Mouse (Mus musculus) MEL (cell line): ENCODE results near the gene Trex1. TPM values are rescaled to one million over a fixed set of nuclear protein-coding genes. Genes with fewer than 3 reads are reported as not detected.
A peak's percentile ranks its signal among the peaks of the same experiment; 100 is the strongest.

Experiments used
- DNase-seq: peaks from one replicate; pipeline ENCODE4 v3.0.0; 2011; ENCODE audit warnings: low read depth, low spot score
- H3K27ac ChIP-seq: 2 replicates; pipeline ENCODE4 v1.5.1; 2012; ENCODE audit warnings: low read depth, mild to moderate bottlenecking, control low read depth, low read length, moderate library complexity; ENCODE audit not compliant: control insufficient read depth
- H3K27me3 ChIP-seq, 2 experiments: fragments of 150-350 bp in 1 of 2; sonication (generic) in 1 of 2; 2 replicates each; pipeline ENCODE4 v1.6.1; 2012; ENCODE audit warnings: low read length in 2 of 2, mild to moderate bottlenecking in 2 of 2, improper control_type of control experiment in 1 of 2, moderate library complexity in 1 of 2; ENCODE audit not compliant: insufficient read depth in 2 of 2, control insufficient read depth in 1 of 2
- H3K36me3 ChIP-seq, 2 experiments: 2 replicates each; pipeline ENCODE4 v1.6.1; 2012 to 2014; ENCODE audit warnings: low read length in 2 of 2, improper control_type of control experiment in 1 of 2, inconsistent platforms in 1 of 2, mild to moderate bottlenecking in 1 of 2; ENCODE audit not compliant: insufficient read depth in 2 of 2, control insufficient read depth in 1 of 2
- H3K4me1 ChIP-seq, 2 experiments: fragments of 150-350 bp in 1 of 2; sonication (generic) in 1 of 2; 2 replicates each; pipeline ENCODE4 v1.6.1; 2012; ENCODE audit warnings: low read length in 2 of 2, improper control_type of control experiment in 1 of 2, mild to moderate bottlenecking in 1 of 2; ENCODE audit not compliant: insufficient read depth in 2 of 2, control insufficient read depth in 1 of 2
- H3K4me3 ChIP-seq, 2 experiments: fragments of 150-350 bp in 1 of 2; sonication (generic) in 1 of 2; 2 replicates each; pipeline ENCODE4 v1.5.1; 2012; ENCODE audit warnings: low read depth in 2 of 2, low read length in 2 of 2, mild to moderate bottlenecking in 2 of 2, moderate library complexity in 2 of 2, control low read depth in 1 of 2, improper control_type of control experiment in 1 of 2; ENCODE audit not compliant: control insufficient read depth in 1 of 2, insufficient read depth in 1 of 2
- H3K79me2 ChIP-seq: 2 replicates; pipeline ENCODE4 v1.6.1; 2012; ENCODE audit warnings: mild to moderate bottlenecking, low read length, moderate library complexity; ENCODE audit not compliant: control insufficient read depth, poor library complexity, insufficient read depth
- H3K9ac ChIP-seq: 2 replicates; pipeline ENCODE4 v1.6.1; 2012; ENCODE audit warnings: low read depth, mild to moderate bottlenecking, control low read depth, low read length, moderate library complexity; ENCODE audit not compliant: control insufficient read depth, poor library complexity, severe bottlenecking
- H3K9me3 ChIP-seq: fragments of 150-350 bp; sonication (generic); replicated peaks from 2 replicates; pipeline ENCODE4 v1.6.1; 2012; ENCODE audit warnings: mild to moderate bottlenecking, low read length, improper control_type of control experiment, moderate library complexity; ENCODE audit not compliant: insufficient read depth
- BHLHE40 ChIP-seq: IDR thresholded peaks from 2 replicates; pipeline ENCODE4 v1.6.1; 2012; ENCODE audit warnings: low read depth, mild to moderate bottlenecking, inconsistent platforms, low read length, improper control_type of control experiment, borderline replicate concordance
- CHD1 ChIP-seq: IDR thresholded peaks from 2 replicates; pipeline ENCODE4 v1.6.1; 2012; ENCODE audit warnings: low read depth, mild to moderate bottlenecking, inconsistent platforms, low read length, improper control_type of control experiment
- CHD2 ChIP-seq: IDR thresholded peaks from 2 replicates; pipeline ENCODE4 v1.6.1; 2011; ENCODE audit warnings: low read length, improper control_type of control experiment
- ELF1 ChIP-seq: IDR thresholded peaks from 2 replicates; pipeline ENCODE4 v1.6.1; 2014; ENCODE audit warnings: low read depth, mild to moderate bottlenecking, inconsistent platforms, low read length, improper control_type of control experiment, moderate library complexity
- ETS1 ChIP-seq: IDR thresholded peaks from 2 replicates; pipeline ENCODE4 v1.6.1; 2012; ENCODE audit warnings: low read depth, mild to moderate bottlenecking, inconsistent platforms, low read length, improper control_type of control experiment, moderate library complexity
- GABPA ChIP-seq: IDR thresholded peaks from 2 replicates; pipeline ENCODE4 v1.6.1; 2012; ENCODE audit warnings: low read depth, mild to moderate bottlenecking, inconsistent platforms, low read length, improper control_type of control experiment, moderate library complexity
- KAT2A ChIP-seq: conservative IDR thresholded peaks from 2 replicates; pipeline ENCODE4 v1.6.1; 2012; ENCODE audit warnings: low read depth, low read length, improper control_type of control experiment, inconsistent platforms
- MAFK ChIP-seq: IDR thresholded peaks from 2 replicates; pipeline ENCODE4 v1.6.1; 2011; ENCODE audit warnings: low read depth, mild to moderate bottlenecking, low read length, improper control_type of control experiment, borderline replicate concordance
- MAZ ChIP-seq: IDR thresholded peaks from 2 replicates; pipeline ENCODE4 v1.6.1; 2012; ENCODE audit warnings: low read depth, mild to moderate bottlenecking, inconsistent platforms, low read length, improper control_type of control experiment
- MEF2A ChIP-seq: IDR thresholded peaks from 2 replicates; pipeline ENCODE4 v1.6.1; 2014; ENCODE audit warnings: low read depth, mild to moderate bottlenecking, inconsistent platforms, low read length, improper control_type of control experiment; ENCODE audit not compliant: poor library complexity, insufficient replicate concordance, severe bottlenecking; ENCODE audit errors: extremely low read depth
- MYB ChIP-seq: IDR thresholded peaks from 2 replicates; pipeline ENCODE4 v1.6.1; 2011; ENCODE audit warnings: mild to moderate bottlenecking, low read depth, low read length, improper control_type of control experiment
- MYC ChIP-seq: IDR thresholded peaks from 2 replicates; pipeline ENCODE4 v1.6.1; 2011; ENCODE audit warnings: low read depth, mild to moderate bottlenecking, low read length, improper control_type of control experiment, moderate library complexity
- NELFE ChIP-seq: IDR thresholded peaks from 2 replicates; pipeline ENCODE4 v1.6.1; 2011; ENCODE audit warnings: low read depth, low read length, improper control_type of control experiment
- NRF1 ChIP-seq: IDR thresholded peaks from 2 replicates; pipeline ENCODE4 v1.6.1; 2014; ENCODE audit warnings: low read depth, mild to moderate bottlenecking, inconsistent platforms, low read length, improper control_type of control experiment, moderate library complexity; ENCODE audit not compliant: poor library complexity, insufficient read depth, severe bottlenecking
- POLR2A ChIP-seq, 2 experiments: IDR thresholded peaks; 2 replicates each; pipeline ENCODE4 v1.6.1; 2011 to 2012; ENCODE audit warnings: low read length in 2 of 2, mild to moderate bottlenecking in 2 of 2, control low read depth in 1 of 2, improper control_type of control experiment in 1 of 2, low read depth in 1 of 2, moderate library complexity in 1 of 2; ENCODE audit not compliant: control insufficient read depth in 1 of 2, insufficient read depth in 1 of 2, poor library complexity in 1 of 2
- POLR2AphosphoS2 ChIP-seq: IDR thresholded peaks from 2 replicates; pipeline ENCODE4 v1.6.1; 2011; ENCODE audit warnings: low read length, improper control_type of control experiment
- POLR2AphosphoS5 ChIP-seq: IDR thresholded peaks from 2 replicates; pipeline ENCODE4 v1.6.1; 2012; ENCODE audit warnings: low read depth, borderline replicate concordance, mild to moderate bottlenecking, inconsistent platforms, low read length, moderate library complexity, mixed read lengths
- SIN3A ChIP-seq: IDR thresholded peaks from 2 replicates; pipeline ENCODE4 v1.6.1; 2012; ENCODE audit warnings: low read length, improper control_type of control experiment, inconsistent platforms
- TAL1 ChIP-seq: IDR thresholded peaks from 2 replicates; pipeline ENCODE4 v1.6.1; 2012; ENCODE audit warnings: mild to moderate bottlenecking, inconsistent platforms, low read length, moderate library complexity, mixed read lengths
- UBTF ChIP-seq: IDR thresholded peaks from 2 replicates; pipeline ENCODE4 v1.6.1; 2012; ENCODE audit warnings: low read depth, mild to moderate bottlenecking, inconsistent platforms, low read length, improper control_type of control experiment, moderate library complexity, borderline replicate concordance; ENCODE audit not compliant: insufficient read depth
- USF2 ChIP-seq, 2 experiments: IDR thresholded peaks; 2 replicates each; pipeline ENCODE4 v1.6.1; 2011 to 2012; ENCODE audit warnings: improper control_type of control experiment in 2 of 2, low read length in 2 of 2, borderline replicate concordance in 1 of 2, inconsistent platforms in 1 of 2, low read depth in 1 of 2, mild to moderate bottlenecking in 1 of 2; ENCODE audit not compliant: insufficient read depth in 1 of 2
- ZC3H11A ChIP-seq: IDR thresholded peaks from 2 replicates; pipeline ENCODE4 v1.6.1; 2012; ENCODE audit warnings: low read depth, mild to moderate bottlenecking, inconsistent platforms, low read length, improper control_type of control experiment
- ZNF384 ChIP-seq: IDR thresholded peaks from 2 replicates; pipeline ENCODE4 v1.6.1; 2012; ENCODE audit warnings: low read depth, mild to moderate bottlenecking, inconsistent platforms, low read length, improper control_type of control experiment
- polyA plus RNA-seq, 2 experiments: library from polyadenylated mRNA; stranded (reverse) in 1 of 2; unstranded in 1 of 2; fragments of >175 nt in 1 of 2; fragments of >200 nt in 1 of 2; gene quantifications; 2 replicates each; pipeline versions ENCODE4 v1.2.1 to v1.2.4; 2012; ENCODE audit warnings: low replicate concordance in 2 of 2, low read depth in 1 of 2; ENCODE audit not compliant: insufficient read length in 2 of 2, insufficient read depth in 1 of 2, missing spikeins in 1 of 2
- total RNA-seq: library from RNA; depleted of rRNA; stranded (reverse); fragments of 300-350 nt; gene quantifications from 2 replicates; pipeline ENCODE4 v1.2.3, GENCODE M21; 2012

Gene Trex1
- total and polyA plus RNA-seq, 3 experiments = 8.9 to 17.0 TPM; not detected in 1

- TF ChIP-seq POLR2AphosphoS2 (no peak), ZC3H11A (no peak), ZNF384 (peak; percentile 83), MAFK (no peak), KAT2A (no peak), UBTF (no peak), ELF1 (peak; percentile 89), CHD1 (no peak), MEF2A (no peak), POLR2AphosphoS5 (no peak), NRF1 (no peak), CHD2 (no peak)
These were observed 4.8 kb downstream of the Trex1 start (continued) for GRCm38 (mm10) chr9:109054712-109055111.

GRCm38 (mm10) chr9:109053851-109054250, 5.7 kb downstream of the Trex1 start:
- no peak for TF ChIP-seq ELF1
- TF ChIP-seq TAL1 = no peak
- no peak for TF ChIP-seq GABPA
- TF ChIP-seq NRF1 = no peak
- H3K4me1 ChIP-seq = peaks cover 5 to 31% of the 10 kb centered on the region in 2 experiments
- no peak overlapping the region for H3K9ac ChIP-seq
- no peak overlapping the region for H3K27ac ChIP-seq
- no peak overlapping the region for H3K4me3 ChIP-seq
- no peak for DNase-seq
- peaks cover 4% of the 10 kb centered on the region for H3K79me2 ChIP-seq
- H3K27me3 ChIP-seq = no peaks in the 10 kb centered on the region
- H3K36me3 ChIP-seq = peaks cover 0 to 26% of the 10 kb centered on the region in 2 experiments; a peak in 2 of 4 replicates
- H3K9me3 ChIP-seq = no peaks in the 10 kb centered on the region

- Histone ChIP-seq H3K4me1 (peaks cover 5 to 26% of the 10 kb centered on the region in 2 experiments), H3K27ac (no peak overlapping the region), H3K4me3 (no peak overlapping the region)
These were observed 6.2 kb downstream of the Trex1 start for GRCm38 (mm10) chr9:109053366-109053765.

More at GRCm38 (mm10) chr9:109053366-109053765, 6.2 kb downstream of the Trex1 start:
- DNase-seq = no peak
- peaks cover 0 to 24% of the 10 kb centered on the region in 2 experiments; a peak in 2 of 4 replicates for H3K36me3 ChIP-seq
- TF ChIP-seq POLR2A (IDR thresholded peaks at IDR 0.05; ENCODE audit: control insufficient read depth in 1 of 2, insufficient read depth in 1 of 2, low read depth in 1 of 2, low read length in 2 of 2, poor library complexity in 1 of 2) (no peak), MYC (no peak), NELFE (no peak), ETS1 (no peak), ZNF384 (no peak), MAZ (no peak), KAT2A (no peak), POLR2AphosphoS5 (no peak), MYB (no peak), UBTF (no peak), SIN3A (no peak), BHLHE40 (no peak), USF2 (IDR thresholded peaks at IDR 0.05; ENCODE audit: borderline replicate concordance in 1 of 2, insufficient read depth in 1 of 2, low read depth in 1 of 2, low read length in 2 of 2) (no peak), CHD1 (no peak)
- no peaks in the 10 kb centered on the region for H3K27me3 ChIP-seq
- no peak overlapping the region for H3K9ac ChIP-seq
- H3K79me2 ChIP-seq = peaks cover 2% of the 10 kb centered on the region
- no peaks in the 10 kb centered on the region for H3K9me3 ChIP-seq
